Mouse (Mus musculus) G1E (cell line): ENCODE measurements around the gene Rnf34. TPM values are rescaled to one million over a fixed set of nuclear protein-coding genes. Genes with fewer than 3 reads are reported as not detected.

Source experiments
- ATAC-seq: 2 replicates; pipeline ENCODE4 v1.8.0; 2016; ENCODE audit warnings: mild to moderate bottlenecking; ENCODE audit not compliant: insufficient number of reproducible peaks, poor library complexity, low FRiP score, severe bottlenecking; ENCODE audit errors: extremely low read depth
- DNase-seq: peaks from one replicate; pipeline ENCODE4 v3.0.0; 2012; ENCODE audit warnings: low spot score
- H3K27me3 ChIP-seq: 2 replicates; pipeline ENCODE4 v1.6.1; 2012; ENCODE audit warnings: mild to moderate bottlenecking, low read length, inconsistent platforms; ENCODE audit not compliant: insufficient read depth
- H3K36me3 ChIP-seq: replicated peaks from 2 replicates; pipeline ENCODE3; 2012; ENCODE audit warnings: mild to moderate bottlenecking, inconsistent platforms
- H3K4me1 ChIP-seq: 2 replicates; pipeline ENCODE4 v1.6.1; 2012; ENCODE audit warnings: low read depth, low read length, inconsistent platforms, mixed read lengths; ENCODE audit not compliant: insufficient read depth
- H3K4me3 ChIP-seq: 2 replicates; pipeline ENCODE4 v1.5.1; 2012; ENCODE audit warnings: low read depth, mild to moderate bottlenecking, inconsistent platforms, low read length, moderate library complexity, mixed read lengths
- H3K9me3 ChIP-seq: replicated peaks from 2 replicates; pipeline ENCODE4 v1.6.1; 2012; ENCODE audit warnings: inconsistent platforms
- CTCF ChIP-seq: IDR thresholded peaks from 2 replicates; pipeline ENCODE4 v1.5.1; 2012; ENCODE audit warnings: low read depth, low read length, inconsistent platforms, mixed read lengths
- GATA1 ChIP-seq: IDR thresholded peaks from 2 replicates; pipeline ENCODE4 v1.6.1; 2012; ENCODE audit warnings: borderline replicate concordance, low read length, inconsistent platforms, mixed read lengths
- GATA2 ChIP-seq: IDR thresholded peaks from 2 replicates; pipeline ENCODE4 v1.6.1; 2012; ENCODE audit warnings: low read depth, low read length, inconsistent platforms, borderline replicate concordance
- POLR2AphosphoS5 ChIP-seq: IDR thresholded peaks from 2 replicates; pipeline ENCODE4 v1.6.1; 2012; ENCODE audit warnings: low read depth, low read length, inconsistent platforms; ENCODE audit not compliant: insufficient replicate concordance
- TAL1 ChIP-seq: conservative IDR thresholded peaks from 2 replicates; pipeline ENCODE4 v1.6.1; 2012; ENCODE audit warnings: low read depth, low read length, inconsistent platforms, mixed read lengths
- polyA plus RNA-seq: library from polyadenylated mRNA; stranded (reverse); fragments of >175 nt; gene quantifications from 2 replicates; pipeline ENCODE4 v1.2.3, GENCODE M21; 2012
- total RNA-seq, 2 experiments: library from RNA; stranded (forward) in 1 of 2; stranded (reverse) in 1 of 2; fragments of 200-1000 nt in 1 of 2; fragments of >200 nt in 1 of 2; fragmentation: Nextera tagmentation in 1 of 2; gene quantifications; 2 replicates each; pipeline ENCODE4 v1.2.3; 2014 to 2017

Gene Rnf34
- total and polyA plus RNA-seq, 3 experiments, result 12.9 to 23.8 (median 18.6) TPM

GRCm38 (mm10) chr5:122850319-122851002, 613 bp downstream of the Rnf34 start:
- no peaks in the 10 kb centered on the region for H3K27me3 ChIP-seq
- peaks cover 27% of the 10 kb centered on the region for H3K4me1 ChIP-seq
- H3K4me3 ChIP-seq, result peak overlapping the region; percentile 85
- no peaks in the 10 kb centered on the region for H3K9me3 ChIP-seq
- H3K36me3 ChIP-seq, result peaks cover 12% of the 10 kb centered on the region
- TF ChIP-seq GATA2, result no peak
- TF ChIP-seq POLR2AphosphoS5, result no peak
- no peak for TF ChIP-seq TAL1
- no peak for TF ChIP-seq GATA1
- TF ChIP-seq CTCF, result no peak
- ATAC-seq (no peak), DNase-seq (peak; percentile 54)

GRCm38 (mm10) chr5:122852611-122853010, 2.8 kb downstream of the Rnf34 start:
- DNase-seq, result no peak
- TF ChIP-seq POLR2AphosphoS5 (no peak), CTCF (no peak), TAL1 (no peak), GATA1 (no peak), GATA2 (no peak)
- no peak overlapping the region for H3K4me3 ChIP-seq
- no peaks in the 10 kb centered on the region for H3K9me3 ChIP-seq
- H3K36me3 ChIP-seq, result peaks cover 27% of the 10 kb centered on the region
- H3K4me1 ChIP-seq, result peaks cover 27% of the 10 kb centered on the region
- H3K27me3 ChIP-seq, result no peaks in the 10 kb centered on the region
- ATAC-seq, result no peak

DNA sequence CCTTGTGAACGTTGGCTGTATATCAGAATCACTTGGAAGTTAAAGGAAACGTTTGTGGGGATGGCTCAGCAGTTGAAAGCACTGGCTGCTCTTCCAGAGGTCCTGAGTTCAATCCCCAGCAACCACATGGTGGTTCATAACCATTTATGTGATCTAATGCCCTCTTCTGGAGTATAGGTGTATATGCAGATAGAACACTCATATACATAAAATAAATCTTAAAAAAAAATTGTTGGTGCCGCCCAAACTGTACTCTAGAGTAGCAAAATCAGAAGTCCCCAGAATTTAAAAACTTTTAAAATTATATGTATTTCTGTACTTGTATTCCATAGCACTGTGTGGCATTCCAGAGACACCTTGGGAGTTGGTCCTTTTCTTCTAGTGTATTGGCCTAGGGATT, 6.0 kb downstream of the Rnf34 start:
- DNase-seq (no peak), ATAC-seq (no peak)
- Histone ChIP-seq H3K9me3 (no peaks in the 10 kb centered on the region), H3K36me3 (peaks cover 31% of the 10 kb centered on the region), H3K4me1 (peaks cover 11% of the 10 kb centered on the region), H3K4me3 (no peak overlapping the region), H3K27me3 (no peaks in the 10 kb centered on the region)
- TF ChIP-seq GATA2, result no peak
- TF ChIP-seq CTCF, result no peak
- TF ChIP-seq POLR2AphosphoS5, result no peak
- TF ChIP-seq GATA1, result no peak
- TF ChIP-seq TAL1, result no peak

- ATAC-seq (no peak), DNase-seq (no peak)
- H3K36me3 ChIP-seq, result peaks cover 70% of the 10 kb centered on the region
- H3K9me3 ChIP-seq, result no peaks in the 10 kb centered on the region
- TF ChIP-seq TAL1 (no peak), GATA2 (no peak), GATA1 (no peak), POLR2AphosphoS5 (no peak), CTCF (no peak)
- H3K4me3 ChIP-seq, result no peak overlapping the region
- no peaks in the 10 kb centered on the region for H3K27me3 ChIP-seq
- H3K4me1 ChIP-seq, result no peaks in the 10 kb centered on the region
These were observed 13.2 kb downstream of the Rnf34 start for GRCm38 (mm10) chr5:122863053-122863452.

DNA sequence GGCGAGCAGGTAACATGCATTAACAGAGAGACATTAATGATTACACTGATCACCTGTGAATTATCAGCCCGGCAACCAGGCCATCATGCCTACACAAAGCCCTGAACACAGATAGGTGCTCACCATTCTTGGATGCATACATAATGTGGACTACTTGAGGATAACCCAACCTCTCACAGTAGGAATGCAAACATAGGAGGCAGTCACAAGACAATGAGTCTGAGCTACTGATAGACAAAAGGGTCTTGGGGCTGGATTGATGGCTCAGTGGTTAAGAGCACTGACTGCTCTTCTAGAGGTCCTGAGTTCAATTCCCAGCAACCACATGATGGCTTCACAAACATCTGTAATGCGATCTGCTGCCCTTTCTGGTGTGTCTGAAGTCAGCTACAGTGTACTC, 22.8 kb downstream of the Rnf34 start:
- H3K4me3 ChIP-seq, result no peak overlapping the region
- peaks cover 67% of the 10 kb centered on the region for H3K36me3 ChIP-seq
- TF ChIP-seq GATA1 (no peak), CTCF (no peak), TAL1 (no peak), GATA2 (no peak), POLR2AphosphoS5 (no peak)
- H3K27me3 ChIP-seq, result no peaks in the 10 kb centered on the region
- no peak for DNase-seq
- no peaks in the 10 kb centered on the region for H3K4me1 ChIP-seq
- ATAC-seq, result no peak
- no peaks in the 10 kb centered on the region for H3K9me3 ChIP-seq

DNA sequence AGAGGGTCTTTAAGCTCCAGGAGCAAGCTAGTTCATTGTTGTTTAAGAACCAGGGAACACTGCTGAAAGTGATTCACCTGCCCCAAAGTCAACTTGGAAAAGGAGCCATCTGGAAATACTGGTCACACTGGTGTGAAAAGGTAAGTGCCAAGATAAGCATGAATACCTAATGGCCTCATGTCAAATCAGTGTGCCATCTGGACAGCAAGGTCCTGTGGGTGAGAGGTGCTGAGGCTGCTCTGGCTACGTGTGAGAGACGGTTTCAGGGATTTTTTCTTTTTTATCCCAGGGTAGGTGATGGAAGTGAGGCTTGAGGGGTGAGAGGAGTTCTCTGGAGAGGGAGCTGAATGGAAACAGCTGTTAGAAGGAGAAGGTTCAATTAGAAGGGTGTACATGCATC, 23.7 kb downstream of the Rnf34 start:
- H3K36me3 ChIP-seq, result peaks cover 67% of the 10 kb centered on the region
- H3K4me1 ChIP-seq, result no peaks in the 10 kb centered on the region

More for the DNA sequence above, 23.7 kb downstream of the Rnf34 start:
- ATAC-seq (no peak), DNase-seq (no peak)
- Histone ChIP-seq H3K4me3 (no peak overlapping the region), H3K27me3 (no peaks in the 10 kb centered on the region), H3K9me3 (no peaks in the 10 kb centered on the region)
- no peak for TF ChIP-seq GATA1
- TF ChIP-seq TAL1, result no peak
- no peak for TF ChIP-seq POLR2AphosphoS5
- no peak for TF ChIP-seq GATA2
- TF ChIP-seq CTCF, result no peak
